In genomic region chr15:31536051-31536737, GRCm38 (mm10) we compare ENCODE assay signal across 9 mouse cellular contexts. TPM values are rescaled to one million over a fixed set of nuclear protein-coding genes. Genes with fewer than 3 reads are reported as not detected.
A peak's percentile ranks its signal among the peaks of the same experiment; 100 is the strongest.
DNase-seq lines count a peak whose midpoint lies in the region; ATAC-seq lines count a peak whose summit lies in the region.
"Had no signal": no experiment of that assay in that cellular context is flagged by ENCODE, and none has a peak within 500 bp of the region (broad histone marks: within the 10 kb centered on the region; RNA-seq: fewer than 3 reads in every experiment).

No protein-coding gene starts in this region.

- H3K9ac ChIP-seq in kidney, embryonic 16.5 days (replicated peaks; ENCODE audit: low read length), result no peak overlapping the region

- H3K4me2 ChIP-seq in kidney, embryonic 16.5 days (replicated peaks; ENCODE audit: low read depth, low read length), result no peak overlapping the region

- no peaks in the 10 kb centered on the region for H3K9me3 ChIP-seq in kidney, embryonic 16.5 days (ENCODE audit: low read length)

- 0 out of 2 replicates have a peak, but pooled peaks cover 10% of the 10 kb centered on the region for H3K4me1 ChIP-seq in kidney, embryonic 16.5 days (ENCODE audit: insufficient read depth, low read length)

- no peak overlapping the region for H3K4me3 ChIP-seq in kidney, embryonic 16.5 days (ENCODE audit: low read length)

- peak; percentile 58 for DNase-seq in 3T3-L1 (ENCODE audit: low read depth, low spot score)
- DNase-seq in adrenal gland, postnatal 10 days, result peak; percentile 45
- DNase-seq in frontal cortex, postnatal 10 days (ENCODE audit: low spot score in 2 of 2), result peak; percentile 52 to 75
- peak; percentile 72 to 88 for DNase-seq in left cerebral cortex, postnatal 14 days (ENCODE audit: low spot score in 2 of 2)
- peak; percentile 89 for DNase-seq in retina, embryonic 14.5 days (ENCODE audit: low spot score)
- no peak for DNase-seq in urinary bladder, adult 18-20 months (ENCODE audit: low spot score in 2 of 2)
- DNase-seq in gastrocnemius, postnatal 36 days, result no peak

- H3K27me3 ChIP-seq in kidney, embryonic 16.5 days (ENCODE audit: insufficient read depth, low read length), result no peaks in the 10 kb centered on the region

- no peak for ATAC-seq in kidney, embryonic 16.5 days (ENCODE audit: low FRiP score, low TSS enrichment)

- no peaks in the 10 kb centered on the region for H3K36me3 ChIP-seq in kidney, embryonic 16.5 days (ENCODE audit: insufficient read depth, low read length)

- WGBS in kidney, embryonic 16.5 days, result 25% methylated on average over 7 of the region's 7 CpGs

- H3K27ac ChIP-seq in kidney, embryonic 16.5 days (ENCODE audit: low read length), result no peak overlapping the region

- intact Hi-C loops in left cerebral cortex, postnatal 14 days (cut with DNase I), result no loop called here
- intact Hi-C loops in gastrocnemius, postnatal 36 days (cut with DNase I), result no loop called here

RNA-seq across cellular contexts. Expression of gene March6, which starts 5.3 kb away (rescaled TPM):
- total RNA-seq in adrenal gland, postnatal 10 days (2021), result 100 to 1,000 TPM in 1 of 2 experiments, 10 to 100 TPM in 1; 97.6 to 101 TPM
- total RNA-seq in left cerebral cortex, postnatal 14 days (2021), result 100 to 1,000 TPM; 222 to 225 TPM
- 100 to 1,000 TPM in 1 of 2 experiments, 10 to 100 TPM in 1; 99.7 to 116 TPM for total RNA-seq in gastrocnemius, postnatal 36 days (2021)
- polyA plus RNA-seq in kidney, embryonic 16.5 days (2015; fragmentation: Nextera tagmentation; extraction: Ambion mirVana), result 37.4 and 37.7 TPM in 2 replicates

RNA-seq across cellular contexts. Expression of gene Cmbl, which starts 29.0 kb away (rescaled TPM):
- 100 to 1,000 TPM in 1 of 2 experiments, 10 to 100 TPM in 1; 82.2 to 106 TPM for total RNA-seq in adrenal gland, postnatal 10 days (2021)
- total RNA-seq in left cerebral cortex, postnatal 14 days (2021), result 10 to 100 TPM; 14.2 to 16.2 TPM
- total RNA-seq in gastrocnemius, postnatal 36 days (2021), result 10 to 100 TPM; 43.3 to 47.6 TPM
- polyA plus RNA-seq in kidney, embryonic 16.5 days (2015; fragmentation: Nextera tagmentation; extraction: Ambion mirVana), result 21.3 and 22.6 TPM in 2 replicates
- total RNA-seq: neutrophil, adult 5-6 weeks had no signal

Comparison
In these comparisons a context has a peak if more than half of its experiments do, and no peak if none do; other contexts are left out.
1. DNase-seq: peak in 3T3-L1 (single experiment), adrenal gland, postnatal 10 days (single experiment), frontal cortex, postnatal 10 days (2 of 2), left cerebral cortex, postnatal 14 days (2 of 2) and retina, embryonic 14.5 days (single experiment); none in urinary bladder, adult 18-20 months (0 of 2) and gastrocnemius, postnatal 36 days (0 of 2).